Mouse (Mus musculus): ENCODE results near the gene Fabp7. TPM values are rescaled to one million over a fixed set of nuclear protein-coding genes. Genes with fewer than 3 reads are reported as not detected.
A peak's percentile ranks its signal among the peaks of the same experiment; 100 is the strongest.

Gene Fabp7
- polyA plus RNA-seq (2015; fragmentation: Nextera tagmentation; extraction: Ambion mirVana): 7.8 and 14.3 TPM in 2 replicates

DNA sequence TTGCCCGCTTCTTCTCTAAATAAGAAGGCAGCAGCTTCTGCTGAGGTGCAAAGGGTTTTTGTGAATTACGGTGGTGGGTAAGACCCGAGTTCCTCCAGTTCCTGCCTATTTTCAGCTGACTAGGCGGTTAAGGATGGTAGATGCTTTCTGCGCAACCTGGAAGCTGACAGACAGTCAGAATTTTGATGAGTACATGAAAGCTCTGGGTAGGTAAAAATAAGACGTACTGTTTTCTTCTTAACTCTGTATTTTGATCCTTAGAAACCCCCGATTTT, at the start of gene Fabp7:
Gene Fabp7, plus strand, starts transcription at position 6 of the 275 bp plus-strand sequence.
- Histone ChIP-seq H3K27ac (no peak within 1 kb of the TSS), H3K9me3 (replicated peaks) (no peaks in the 10 kb centered on the region), H3K27me3 (no peaks in the 10 kb centered on the region), H3K36me3 (no peaks in the 10 kb centered on the region), H3K4me3 (replicated peaks) (no peak within 1 kb of the TSS), H3K9ac (no peak within 1 kb of the TSS), H3K4me1 (peaks cover 17% of the 10 kb centered on the region), H3K4me2 (peak within 1 kb of the TSS; percentile 29)
- ATAC-seq (replicated peaks; ENCODE audit: low FRiP score): no peak
- 27% methylated on average over 7 of the region's 7 CpGs for WGBS

DNA sequence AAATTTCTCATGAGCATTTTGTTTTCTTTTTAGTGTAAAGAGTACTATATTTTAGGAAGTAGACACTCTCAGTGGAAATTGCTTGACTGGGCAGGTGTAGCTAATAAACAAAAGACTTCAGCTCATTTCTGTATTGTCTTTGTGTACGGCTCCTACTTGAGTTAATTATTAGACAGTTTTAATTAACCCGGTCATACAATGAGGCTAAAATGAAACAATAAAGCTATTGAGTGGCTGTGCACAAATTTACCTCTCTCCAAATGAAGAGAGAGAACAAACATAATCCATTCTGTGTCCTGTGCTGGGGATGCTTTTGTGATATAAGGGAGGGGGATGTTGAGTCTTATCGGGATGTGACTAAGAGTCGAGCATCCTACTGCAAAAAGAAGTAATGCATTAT, 43.9 kb upstream of the Fabp7 start:
- Histone ChIP-seq H3K9me3 (replicated peaks) (no peaks in the 10 kb centered on the region), H3K4me2 (no peak overlapping the region), H3K27ac (no peak overlapping the region), H3K9ac (no peak overlapping the region), H3K4me1 (no peaks in the 10 kb centered on the region), H3K27me3 (no peaks in the 10 kb centered on the region; the same call in 1 of the 2 replicates), H3K36me3 (no peaks in the 10 kb centered on the region), H3K4me3 (replicated peaks) (no peak overlapping the region)
- peak; percentile 58; the same call in 1 of the 2 replicates for ATAC-seq (replicated peaks; ENCODE audit: low FRiP score)
- 60% methylated on average over 4 of the region's 4 CpGs for WGBS

DNA sequence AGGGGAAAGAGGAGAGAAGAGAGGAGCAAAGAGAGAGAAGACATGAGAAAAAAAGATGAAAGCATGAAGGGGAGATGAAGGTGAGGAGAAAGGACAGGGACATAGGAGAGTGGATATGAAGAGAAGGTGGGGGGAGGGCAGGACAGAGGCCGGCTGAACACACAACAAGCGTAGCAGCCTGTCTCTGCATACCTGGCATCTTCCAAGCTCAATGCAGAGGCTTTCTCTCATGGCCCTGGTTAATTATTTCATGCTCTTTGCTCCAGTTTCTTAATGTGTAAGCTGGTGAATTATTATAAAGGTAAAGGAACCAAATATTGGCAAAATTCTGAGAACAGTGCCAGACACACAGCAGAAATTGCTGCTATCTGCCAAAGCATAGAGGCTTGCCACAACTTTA, 43.3 kb upstream of the Fabp7 start:
- Histone ChIP-seq H3K9me3 (replicated peaks) (no peaks in the 10 kb centered on the region), H3K4me1 (no peaks in the 10 kb centered on the region), H3K27ac (no peak overlapping the region; the same call in 1 of the 2 replicates), H3K27me3 (no peaks in the 10 kb centered on the region; the same call in 1 of the 2 replicates), H3K4me2 (no peak overlapping the region), H3K36me3 (no peaks in the 10 kb centered on the region), H3K9ac (no peak overlapping the region), H3K4me3 (replicated peaks) (no peak overlapping the region)
- peak; percentile 70 for ATAC-seq (replicated peaks; ENCODE audit: low FRiP score)
- WGBS: 45% methylated on average over 2 of the region's 2 CpGs

- H3K27me3 ChIP-seq: no peaks in the 10 kb centered on the region; the same call in 1 of the 2 replicates
- no peak overlapping the region for H3K27ac ChIP-seq
- no peaks in the 10 kb centered on the region for H3K36me3 ChIP-seq
- no peak overlapping the region for H3K4me2 ChIP-seq
- H3K9ac ChIP-seq: no peak overlapping the region
- 68% methylated on average over 7 of the region's 7 CpGs for WGBS
- no peaks in the 10 kb centered on the region for H3K9me3 ChIP-seq (replicated peaks)
- no peak overlapping the region for H3K4me3 ChIP-seq (replicated peaks)
- H3K4me1 ChIP-seq: no peaks in the 10 kb centered on the region
- no peak for ATAC-seq (replicated peaks; ENCODE audit: low FRiP score)
Measured at GRCm38 (mm10) chr10:57743045-57743444, 41.6 kb upstream of the Fabp7 start.

- H3K36me3 ChIP-seq: no peaks in the 10 kb centered on the region
- WGBS: 3% methylated on average over 6 of the region's 6 CpGs
Measured at GRCm38 (mm10) chr10:57743606-57744016, 41.1 kb upstream of the Fabp7 start.

DNA sequence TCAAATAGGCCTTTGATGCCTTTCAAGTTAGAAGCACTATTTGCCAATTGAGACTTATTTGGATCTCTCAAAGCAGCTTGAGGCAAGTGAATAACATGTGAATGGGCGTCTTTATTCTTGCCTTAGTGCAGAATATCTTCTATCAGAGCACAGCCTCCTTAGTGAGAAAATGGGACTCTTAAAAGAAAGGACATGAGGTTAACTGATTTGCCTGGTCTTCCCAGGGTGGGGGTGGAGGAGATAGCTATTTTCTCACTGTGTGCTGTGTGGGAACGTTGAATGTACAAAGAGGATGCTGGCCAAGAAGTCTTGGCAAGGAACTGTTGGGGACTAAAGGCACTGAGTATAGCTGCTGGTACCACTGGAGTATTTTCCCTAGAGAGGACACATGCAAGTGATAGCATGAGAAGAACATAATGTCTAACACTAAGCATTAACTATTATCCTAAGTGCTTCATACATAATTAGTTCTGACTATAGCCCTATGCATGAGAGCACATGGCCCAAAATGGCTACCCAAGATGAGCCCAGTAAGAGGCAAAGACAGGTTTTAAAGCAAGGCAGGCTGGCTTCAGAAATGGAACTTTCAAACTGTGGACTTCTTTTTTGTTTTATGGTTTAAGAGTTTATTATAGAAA, 40.4 kb upstream of the Fabp7 start:
- H3K27ac ChIP-seq: no peak overlapping the region
- H3K36me3 ChIP-seq: no peaks in the 10 kb centered on the region
- WGBS: 66% methylated on average over 2 of the region's 2 CpGs
- H3K27me3 ChIP-seq: no peaks in the 10 kb centered on the region; the same call in 1 of the 2 replicates
- ATAC-seq (replicated peaks; ENCODE audit: low FRiP score): no peak
- no peaks in the 10 kb centered on the region for H3K4me1 ChIP-seq
- H3K9ac ChIP-seq: no peak overlapping the region
- no peak overlapping the region for H3K4me3 ChIP-seq (replicated peaks)
- H3K9me3 ChIP-seq (replicated peaks): no peaks in the 10 kb centered on the region
- H3K4me2 ChIP-seq: no peak overlapping the region

More at GRCm38 (mm10) chr10:57743606-57744016, 41.1 kb upstream of the Fabp7 start:
- H3K4me2 ChIP-seq: peak overlapping the region; percentile 59
- peak overlapping the region; percentile 44 for H3K4me3 ChIP-seq (replicated peaks)
- H3K27me3 ChIP-seq: no peaks in the 10 kb centered on the region; the same call in 1 of the 2 replicates
- no peak; the same call in 1 of the 2 replicates for ATAC-seq (replicated peaks; ENCODE audit: low FRiP score)
- no peaks in the 10 kb centered on the region for H3K9me3 ChIP-seq (replicated peaks)
- no peaks in the 10 kb centered on the region for H3K4me1 ChIP-seq
- H3K27ac ChIP-seq: no peak overlapping the region
- H3K9ac ChIP-seq: no peak overlapping the region

- no peak overlapping the region for H3K27ac ChIP-seq
- H3K36me3 ChIP-seq: no peaks in the 10 kb centered on the region
- no peak for ATAC-seq (replicated peaks; ENCODE audit: low FRiP score)
Measured at GRCm38 (mm10) chr10:57745452-57745851, 39.2 kb upstream of the Fabp7 start.

DNA sequence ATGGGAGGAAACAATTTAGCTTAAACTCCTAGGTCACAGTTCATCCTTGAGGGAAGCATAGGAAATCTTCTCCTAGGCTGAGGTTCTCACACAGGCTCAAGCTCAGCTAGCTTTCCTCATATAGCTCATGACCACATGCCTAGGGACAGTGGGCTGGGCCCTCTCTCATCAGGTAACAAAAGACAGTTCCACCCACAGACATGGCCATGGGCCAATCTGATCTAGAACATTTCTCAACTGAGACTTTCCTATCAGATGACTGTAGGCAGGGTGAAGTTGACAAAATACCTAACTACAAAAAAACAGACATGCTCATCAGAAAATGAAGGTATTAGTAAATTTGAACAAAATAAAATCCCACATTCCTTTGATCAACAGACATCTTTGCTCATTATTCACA, 37.6 kb upstream of the Fabp7 start:
- H3K9ac ChIP-seq: no peak overlapping the region
- H3K4me1 ChIP-seq: no peaks in the 10 kb centered on the region
- no peak overlapping the region for H3K4me3 ChIP-seq (replicated peaks)
- H3K27ac ChIP-seq: no peak overlapping the region
- no peak overlapping the region for H3K4me2 ChIP-seq
- no peaks in the 10 kb centered on the region for H3K36me3 ChIP-seq
- no peaks in the 10 kb centered on the region for H3K9me3 ChIP-seq (replicated peaks)
- no peaks in the 10 kb centered on the region; the same call in 1 of the 2 replicates for H3K27me3 ChIP-seq
- no peak for ATAC-seq (replicated peaks; ENCODE audit: low FRiP score)

More at GRCm38 (mm10) chr10:57745452-57745851, 39.2 kb upstream of the Fabp7 start:
- Histone ChIP-seq H3K9me3 (replicated peaks) (no peaks in the 10 kb centered on the region), H3K4me1 (no peaks in the 10 kb centered on the region), H3K27me3 (no peaks in the 10 kb centered on the region; the same call in 1 of the 2 replicates), H3K4me3 (replicated peaks) (no peak overlapping the region), H3K4me2 (no peak overlapping the region), H3K9ac (no peak overlapping the region)

GRCm38 (mm10) chr10:57753343-57753742, 31.3 kb upstream of the Fabp7 start:
- H3K4me1 ChIP-seq: no peaks in the 10 kb centered on the region
- no peak overlapping the region for H3K4me3 ChIP-seq (replicated peaks)
- H3K9me3 ChIP-seq (replicated peaks): no peaks in the 10 kb centered on the region
- H3K4me2 ChIP-seq: no peak overlapping the region
- ATAC-seq (replicated peaks; ENCODE audit: low FRiP score): no peak
- WGBS: 67% methylated on average over 1 of the region's 1 CpGs
- H3K36me3 ChIP-seq: no peaks in the 10 kb centered on the region
- no peak overlapping the region for H3K9ac ChIP-seq
- H3K27ac ChIP-seq: no peak overlapping the region
- H3K27me3 ChIP-seq: no peaks in the 10 kb centered on the region

DNA sequence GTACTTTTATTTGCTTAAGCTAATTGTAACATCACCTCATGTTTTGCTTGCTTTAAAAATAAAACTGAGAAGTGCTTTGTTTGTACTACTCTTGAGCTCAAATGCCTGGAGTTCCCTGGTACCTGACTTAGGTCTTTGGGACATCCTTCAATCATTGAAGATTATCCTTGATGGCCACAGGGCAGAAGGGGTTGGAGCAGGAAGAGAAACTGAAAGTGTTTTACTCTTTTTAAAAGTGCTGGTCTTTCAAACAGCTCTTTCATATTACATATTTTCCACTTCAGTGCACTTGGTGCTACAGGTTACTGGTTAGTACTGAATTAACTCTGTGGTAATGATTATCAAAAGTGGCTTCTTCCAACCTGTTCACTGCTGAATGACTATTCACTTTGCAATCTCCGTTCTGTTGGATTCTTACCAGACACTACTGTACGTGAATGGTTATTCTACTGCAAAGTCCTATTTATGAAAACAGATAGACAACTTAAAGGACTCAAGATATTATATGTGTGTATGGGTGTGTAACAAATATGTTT, 29.4 kb upstream of the Fabp7 start:
- peak; percentile 43; the same call in 1 of the 2 replicates for ATAC-seq (replicated peaks; ENCODE audit: low FRiP score)
- Histone ChIP-seq H3K9me3 (replicated peaks) (no peaks in the 10 kb centered on the region), H3K27me3 (no peaks in the 10 kb centered on the region), H3K4me2 (no peak overlapping the region), H3K27ac (no peak overlapping the region), H3K4me3 (replicated peaks) (no peak overlapping the region), H3K36me3 (no peaks in the 10 kb centered on the region), H3K4me1 (no peaks in the 10 kb centered on the region), H3K9ac (no peak overlapping the region)
- WGBS: 78% methylated on average over 2 of the region's 2 CpGs

GRCm38 (mm10) chr10:57758999-57759398, 25.7 kb upstream of the Fabp7 start:
- H3K9ac ChIP-seq: no peak overlapping the region
- H3K9me3 ChIP-seq (replicated peaks): no peaks in the 10 kb centered on the region
- H3K27me3 ChIP-seq: no peaks in the 10 kb centered on the region
- H3K4me2 ChIP-seq: no peak overlapping the region
- no peaks in the 10 kb centered on the region for H3K4me1 ChIP-seq
- no peak overlapping the region for H3K4me3 ChIP-seq (replicated peaks)
- WGBS: 85% methylated on average over 2 of the region's 2 CpGs
- ATAC-seq (replicated peaks; ENCODE audit: low FRiP score): no peak
- H3K36me3 ChIP-seq: no peaks in the 10 kb centered on the region
- no peak overlapping the region for H3K27ac ChIP-seq

DNA sequence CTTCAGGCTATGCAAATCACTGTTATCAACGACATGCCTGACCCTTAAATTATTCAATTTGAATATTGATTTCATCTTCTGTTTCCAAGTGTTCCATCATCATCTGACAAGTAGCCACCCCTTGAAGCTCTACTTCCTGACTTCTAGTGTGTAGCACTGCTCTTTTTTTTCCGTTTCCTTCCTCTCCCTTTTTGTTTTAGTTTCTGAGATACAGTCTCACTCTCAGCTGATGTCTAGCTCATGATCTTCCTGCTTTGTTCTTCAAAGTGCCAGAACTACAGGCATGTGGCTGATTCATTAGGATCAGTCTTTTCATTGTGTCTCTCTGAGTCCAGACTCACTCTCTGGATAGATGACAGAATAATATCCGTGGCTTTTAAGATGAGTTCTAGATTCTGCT, 24.0 kb upstream of the Fabp7 start:
- no peaks in the 10 kb centered on the region for H3K27me3 ChIP-seq
- ATAC-seq (replicated peaks; ENCODE audit: low FRiP score): no peak
- H3K4me2 ChIP-seq: no peak overlapping the region
- no peak overlapping the region for H3K4me3 ChIP-seq (replicated peaks)
- no peaks in the 10 kb centered on the region for H3K4me1 ChIP-seq
- no peak overlapping the region for H3K9ac ChIP-seq
- H3K27ac ChIP-seq: no peak overlapping the region
- no peaks in the 10 kb centered on the region for H3K9me3 ChIP-seq (replicated peaks)
- WGBS: 75% methylated on average over 3 of the region's 3 CpGs
- no peaks in the 10 kb centered on the region for H3K36me3 ChIP-seq

DNA sequence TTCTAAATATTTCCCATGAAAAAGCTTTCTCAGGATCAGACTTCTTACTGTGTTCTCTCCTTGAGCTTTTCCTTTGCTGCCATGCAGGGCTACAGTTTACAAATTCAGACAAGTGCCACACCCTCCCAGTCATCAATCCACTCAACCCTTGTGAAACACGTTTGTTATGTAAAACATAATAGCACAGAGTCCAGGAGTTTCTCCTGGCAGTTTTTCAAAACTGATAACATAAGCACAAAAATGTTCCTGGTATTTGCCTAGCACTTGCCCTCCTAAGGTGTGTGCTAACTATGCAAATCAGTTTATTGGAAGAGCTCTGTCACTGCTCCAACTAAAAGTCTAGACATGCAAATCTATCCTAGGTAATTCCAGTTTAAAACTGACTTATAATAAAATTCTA, 21.6 kb upstream of the Fabp7 start:
- Histone ChIP-seq H3K9ac (no peak overlapping the region), H3K27me3 (no peaks in the 10 kb centered on the region), H3K4me2 (no peak overlapping the region), H3K9me3 (replicated peaks) (no peaks in the 10 kb centered on the region), H3K4me1 (no peaks in the 10 kb centered on the region), H3K27ac (no peak overlapping the region), H3K4me3 (replicated peaks) (no peak overlapping the region), H3K36me3 (no peaks in the 10 kb centered on the region)
- 35% methylated on average over 1 of the region's 1 CpGs for WGBS
- no peak for ATAC-seq (replicated peaks; ENCODE audit: low FRiP score)
